Mouse (Mus musculus) erythroid progenitor cell, adult 5-6 weeks (primary cell): ENCODE measurements around the gene Scube2. TPM values are rescaled to one million over a fixed set of nuclear protein-coding genes. Genes with fewer than 3 reads are reported as not detected.

Experiments used
- ATAC-seq: replicated peaks from 2 replicates; pipeline ENCODE4 v1.8.0; 2016; ENCODE audit warnings: moderate number of reproducible peaks, mild to moderate bottlenecking, moderate TSS enrichment, inconsistent platforms; ENCODE audit not compliant: poor library complexity, low FRiP score, severe bottlenecking
- total RNA-seq, 2 experiments: library from RNA; stranded (forward) in 1 of 2; stranded (reverse) in 1 of 2; fragments of 150-400 nt in 1 of 2; fragments of 186-747, 209-891 nt in 1 of 2; gene quantifications; 2 replicates each; pipeline versions ENCODE4 v1.2.3 to v1.2.4; 2015 to 2017; ENCODE audit warnings: low replicate concordance in 2 of 2

Scube2 gene
- total RNA-seq, 2 experiments from 2014 or later = not detected

DNA sequence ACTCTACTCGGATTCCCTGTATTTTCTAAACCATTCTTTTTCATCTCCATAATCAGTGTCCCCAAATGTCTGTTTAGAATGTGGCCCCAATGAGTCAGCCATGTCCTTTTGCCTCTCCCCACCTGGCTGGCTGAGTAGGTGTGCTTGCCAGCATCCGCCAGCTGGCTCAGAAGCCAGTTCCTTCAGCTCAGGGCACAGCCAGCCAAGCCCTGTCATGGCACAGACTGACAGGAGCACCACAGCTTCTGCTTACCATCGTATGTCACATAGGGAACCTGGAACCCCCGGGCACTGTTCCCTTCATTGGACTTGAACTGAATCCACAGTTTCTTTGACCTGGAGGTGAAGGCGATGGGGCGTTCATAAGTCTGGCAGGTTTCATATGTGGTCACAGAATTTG is 61.1 kb downstream of the Scube2 start:
- no peak for ATAC-seq

DNA sequence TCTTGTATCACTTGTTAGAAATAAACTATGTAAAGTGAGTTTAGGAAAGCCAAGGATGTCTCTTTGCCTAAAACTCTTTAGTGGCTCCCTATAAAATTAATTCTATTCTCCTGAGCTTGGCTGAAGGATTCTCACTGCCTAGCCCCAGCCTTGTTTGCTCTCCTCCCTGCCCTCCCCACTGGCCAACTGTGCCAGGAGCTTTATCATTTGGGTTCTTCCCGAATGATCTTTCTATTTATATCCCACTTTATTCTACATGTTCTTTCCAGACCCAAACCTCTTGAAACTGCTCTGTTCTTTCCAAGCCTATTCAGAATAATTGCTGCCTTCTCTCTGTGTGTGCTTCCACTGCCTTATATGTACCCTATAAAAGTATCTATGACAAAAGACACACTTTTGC is 62.0 kb downstream of the Scube2 start:
- ATAC-seq = no peak

DNA sequence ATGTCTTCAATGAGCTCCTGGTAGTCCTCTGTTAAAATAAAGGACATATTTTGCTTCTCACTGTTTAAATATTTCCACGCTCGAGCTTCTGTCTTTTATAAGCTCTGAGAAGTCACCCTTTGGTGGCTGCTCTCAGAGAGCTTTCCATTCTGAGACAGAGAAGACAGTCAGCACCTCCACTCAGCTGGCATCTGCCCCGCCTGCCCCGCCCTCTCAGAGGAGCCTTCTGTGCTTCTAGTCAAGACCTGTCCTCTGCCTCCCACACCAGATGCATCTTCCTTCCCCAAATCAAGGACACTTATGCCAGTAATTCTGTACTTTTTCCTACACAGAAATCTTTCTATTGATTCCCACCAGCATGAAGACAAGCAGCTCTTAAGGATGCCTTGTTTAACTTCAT is 64.9 kb downstream of the Scube2 start:
- peak; percentile 75 for ATAC-seq

DNA sequence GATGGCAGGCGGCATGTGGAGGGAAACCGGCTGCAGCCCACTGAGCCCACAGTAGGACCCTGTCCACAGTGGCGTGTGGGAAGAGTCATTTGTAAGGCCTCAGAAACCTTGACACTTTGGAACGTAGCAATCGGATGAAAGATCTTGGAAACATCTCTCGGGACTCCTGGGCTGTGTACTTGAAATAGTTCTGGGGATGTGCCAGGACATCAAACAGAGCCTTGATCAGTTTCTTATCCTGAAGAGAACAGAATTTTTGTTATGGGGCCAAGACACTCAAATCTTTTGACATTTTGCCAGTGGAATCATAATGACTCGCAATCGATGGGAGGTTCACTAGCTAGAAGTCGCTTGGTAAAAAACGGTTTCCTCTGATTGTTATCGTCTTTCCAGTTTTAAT is 66.3 kb downstream of the Scube2 start:
- ATAC-seq = no peak

DNA sequence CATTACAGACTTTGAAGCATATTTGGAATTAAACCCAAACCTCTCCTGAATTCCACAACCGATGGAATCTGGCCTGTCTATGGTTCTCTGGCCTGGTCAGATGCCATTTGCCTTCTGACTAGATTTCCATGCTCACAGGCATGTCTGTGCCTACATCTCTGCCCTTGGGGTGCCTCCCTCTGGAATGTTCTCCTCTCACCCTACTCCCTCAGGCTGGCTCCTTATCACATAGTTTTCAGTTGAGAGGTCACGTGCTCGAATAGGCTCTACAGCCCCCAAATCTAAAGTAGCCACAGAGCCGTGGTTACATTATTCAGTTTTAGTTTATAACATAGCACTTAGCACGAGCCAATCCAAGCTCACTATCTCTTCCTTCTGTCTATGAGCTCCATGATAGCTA is 69.9 kb downstream of the Scube2 start:
- ATAC-seq = 0 out of 2 replicates have a peak, but pooled peaks have one; percentile 20

DNA sequence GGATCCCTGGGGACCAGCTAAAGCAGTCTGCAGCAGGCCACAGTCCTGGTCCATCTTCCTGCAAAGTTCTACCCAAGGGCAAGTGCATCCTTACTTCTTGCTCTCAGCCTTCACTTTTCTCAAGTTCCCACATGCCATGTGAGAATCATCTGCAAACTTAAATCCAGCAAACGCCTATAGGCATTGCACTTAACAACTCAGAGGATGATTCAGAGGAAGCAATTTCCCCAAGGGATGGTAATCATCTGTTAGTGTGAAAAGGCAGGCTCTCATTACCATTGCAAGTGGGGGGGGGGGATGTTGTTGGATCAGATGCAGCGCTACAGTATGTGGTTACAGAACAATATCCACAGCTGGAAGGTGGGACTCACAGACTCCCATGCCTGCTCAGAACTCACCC is 70.9 kb downstream of the Scube2 start:
- ATAC-seq = no peak

DNA sequence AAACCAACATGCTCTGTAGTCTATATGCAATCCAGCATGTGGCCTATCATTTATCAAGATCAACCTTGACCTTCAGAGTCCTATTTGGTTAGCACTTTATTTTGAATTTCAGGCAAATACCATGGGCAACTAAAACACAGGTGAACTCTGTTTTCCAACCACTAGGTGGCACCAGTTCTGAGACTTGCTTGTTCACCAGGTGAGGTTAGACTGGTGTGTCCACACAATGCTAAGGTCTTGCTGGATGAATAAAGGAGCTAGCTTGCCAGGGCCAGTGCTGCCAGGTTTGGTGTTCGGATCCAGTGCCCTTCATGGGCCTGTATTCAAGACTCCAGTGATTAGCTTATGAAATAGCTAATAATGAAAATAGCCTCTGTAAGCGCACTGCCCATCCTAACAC is 72.7 kb downstream of the Scube2 start:
- peak; percentile 82 for ATAC-seq

DNA sequence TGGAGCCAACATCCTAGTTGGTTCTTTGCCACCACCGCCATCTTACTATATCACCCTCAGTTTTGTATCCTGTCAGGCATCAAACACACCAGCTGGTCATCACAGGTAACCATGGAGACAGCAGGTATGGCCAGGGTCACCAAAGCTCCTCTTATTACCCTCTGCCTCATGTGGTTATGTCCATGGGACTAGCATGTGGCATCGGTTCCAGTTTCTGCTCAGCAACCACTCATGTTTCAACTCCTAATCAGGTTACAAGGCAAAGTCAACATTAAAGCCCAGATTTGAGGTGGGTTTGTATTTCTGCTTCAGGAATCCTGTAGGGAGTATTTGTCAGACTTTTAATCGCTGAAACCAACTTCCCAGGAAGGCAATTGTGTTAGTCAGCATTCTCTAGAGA is 74.7 kb downstream of the Scube2 start:
- no peak for ATAC-seq

DNA sequence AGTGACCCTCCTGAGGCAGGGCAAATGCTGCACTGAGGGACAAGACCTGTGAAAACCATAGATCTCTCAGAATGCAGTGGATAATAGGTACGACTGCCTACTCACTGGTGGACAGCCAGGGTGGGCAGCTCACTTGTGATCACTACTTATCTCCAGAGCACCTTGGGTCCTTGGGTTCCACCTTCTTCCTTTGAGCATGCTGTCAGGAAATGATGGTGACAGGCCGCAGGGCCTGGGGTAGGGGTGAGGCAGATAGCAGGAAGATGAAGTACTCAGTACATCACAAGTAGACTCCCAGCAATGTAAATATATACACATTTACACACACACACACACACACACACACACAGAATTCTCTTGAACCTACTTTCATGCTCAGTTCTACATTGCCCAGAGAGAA is 77.6 kb downstream of the Scube2 start:
- no peak for ATAC-seq

DNA sequence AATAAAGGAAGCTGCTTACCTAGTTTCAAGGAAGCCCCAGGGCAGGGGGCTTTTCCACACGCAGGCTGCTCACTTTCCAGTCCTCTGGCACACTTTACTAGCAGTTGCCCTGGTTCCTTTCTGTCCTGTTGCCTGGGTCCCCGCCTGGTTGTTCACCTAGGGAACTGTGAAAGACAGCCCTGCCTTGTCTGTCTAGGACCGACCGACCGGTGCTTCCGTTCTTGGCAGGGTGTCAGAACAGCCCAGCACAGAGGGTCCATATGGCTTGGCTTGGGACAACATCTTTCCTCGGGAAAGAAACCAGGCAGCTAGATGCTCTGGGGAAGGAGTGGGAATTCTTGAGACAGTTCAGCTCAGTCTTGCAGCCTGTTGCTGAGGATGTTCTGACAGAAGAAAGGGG is 82.2 kb downstream of the Scube2 start:
- ATAC-seq = no peak

DNA sequence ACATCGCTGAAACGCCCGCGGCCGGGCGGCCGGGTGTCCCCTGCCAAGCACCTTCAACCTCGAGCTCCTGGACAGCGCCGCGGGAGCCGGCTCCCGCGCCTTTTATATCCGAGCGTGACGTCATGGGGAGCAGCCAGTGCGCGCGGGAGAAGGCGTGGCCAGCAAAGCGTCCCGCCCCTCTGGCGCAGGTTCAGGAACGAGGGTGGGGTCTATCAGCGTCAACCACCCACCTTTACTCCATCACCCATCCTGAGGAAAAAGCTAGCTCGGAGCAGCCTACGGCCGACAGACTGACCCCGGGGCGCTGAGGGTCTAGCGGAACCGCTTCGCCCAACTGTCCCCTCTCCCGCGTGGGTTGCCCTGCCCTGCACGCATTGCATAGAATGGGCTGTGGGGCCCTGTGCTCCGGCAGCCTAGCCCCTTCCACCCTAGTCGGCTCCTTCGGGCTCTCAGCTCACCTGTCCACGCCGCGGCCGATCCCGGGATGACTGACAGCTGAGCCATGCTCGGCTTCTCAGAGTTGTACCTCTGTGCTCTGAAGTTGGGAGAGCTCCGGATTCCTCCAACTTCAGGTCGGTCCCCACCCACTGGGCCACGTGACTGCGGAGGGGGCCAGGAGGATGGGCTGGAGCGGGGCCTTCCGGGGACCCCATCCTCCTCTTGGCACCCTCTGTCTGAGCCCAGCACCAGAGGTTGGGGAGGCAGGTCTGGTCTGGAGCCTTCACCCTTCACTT is 83.8 kb downstream of the Scube2 start, which contains the start of gene Nrip3:
Gene Nrip3 (minus strand): TSS at position 556 of the 734 bp plus-strand sequence.
- ATAC-seq = peak; percentile 88

DNA sequence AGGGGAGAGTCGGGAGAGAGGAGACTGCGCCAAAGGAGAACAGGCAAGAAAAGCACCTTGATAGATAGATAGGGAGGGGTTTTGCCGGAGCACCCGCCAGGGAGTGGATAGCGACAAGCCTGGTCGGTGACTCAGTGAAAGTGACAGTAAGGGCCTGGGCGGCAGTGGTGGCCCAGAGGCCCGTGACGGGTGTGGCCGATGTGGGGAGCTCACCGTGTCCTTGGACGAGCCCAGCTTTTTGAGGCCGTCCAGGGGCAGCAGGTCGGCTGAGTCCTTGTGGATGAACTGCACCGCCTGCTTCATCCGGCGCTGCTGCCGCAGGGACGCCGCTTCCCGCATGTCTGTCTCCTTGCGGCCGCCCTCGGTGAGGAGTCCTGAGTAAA is 84.4 kb downstream of the Scube2 start:
- ATAC-seq = peak; percentile 89

DNA sequence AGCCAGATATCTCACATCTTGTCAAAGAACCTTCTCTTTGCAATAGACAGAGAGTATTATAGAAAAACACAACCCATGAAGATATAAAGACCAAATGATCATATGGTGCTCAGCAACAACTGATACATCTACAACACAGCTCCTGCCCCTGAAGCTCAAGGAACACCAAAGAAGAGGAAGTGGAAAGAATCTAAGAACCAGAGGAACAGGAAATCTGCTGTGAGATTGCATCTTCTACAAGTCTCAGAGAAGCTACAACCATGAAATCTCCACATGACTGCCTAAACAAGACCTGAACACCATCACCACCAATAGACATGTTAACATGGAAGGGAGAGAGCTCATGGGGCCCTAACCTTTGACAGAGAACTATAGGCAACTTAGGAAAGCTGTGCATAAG is 93.2 kb downstream of the Scube2 start:
- no peak for ATAC-seq

DNA sequence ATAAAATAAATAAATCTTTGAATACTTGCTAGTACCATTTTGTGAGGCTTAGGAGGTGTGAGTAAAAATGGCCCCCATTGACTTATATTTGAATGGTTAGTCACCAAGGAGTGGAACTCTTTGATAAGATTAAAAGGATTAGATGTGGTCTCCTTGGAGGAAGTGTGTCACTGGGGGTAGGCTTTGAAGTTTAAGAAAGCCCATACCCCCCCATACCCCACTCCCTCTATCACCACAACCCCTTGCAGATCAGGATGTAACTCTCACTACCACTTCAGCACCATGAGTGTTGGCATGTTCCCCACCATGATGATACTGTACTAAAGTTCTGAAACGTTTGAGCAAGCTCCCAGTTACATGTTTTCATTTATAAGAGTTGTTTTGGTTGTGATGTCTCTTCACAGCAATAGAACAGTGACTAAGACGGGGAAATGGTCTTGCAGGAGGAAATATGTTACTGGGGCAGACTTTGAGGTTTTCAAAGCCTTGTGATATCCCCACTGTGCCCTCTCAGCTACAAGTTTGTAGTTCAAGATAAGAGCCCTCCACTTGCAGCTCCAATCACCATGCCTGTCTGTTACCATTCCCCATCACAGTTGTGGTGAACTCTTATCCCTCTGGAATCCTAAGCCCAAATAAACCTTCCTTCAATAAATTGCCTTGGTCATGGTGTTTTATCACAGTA is 96.6 kb downstream of the Scube2 start:
- ATAC-seq = 0 out of 2 replicates have a peak, but pooled peaks have one; percentile 26

DNA sequence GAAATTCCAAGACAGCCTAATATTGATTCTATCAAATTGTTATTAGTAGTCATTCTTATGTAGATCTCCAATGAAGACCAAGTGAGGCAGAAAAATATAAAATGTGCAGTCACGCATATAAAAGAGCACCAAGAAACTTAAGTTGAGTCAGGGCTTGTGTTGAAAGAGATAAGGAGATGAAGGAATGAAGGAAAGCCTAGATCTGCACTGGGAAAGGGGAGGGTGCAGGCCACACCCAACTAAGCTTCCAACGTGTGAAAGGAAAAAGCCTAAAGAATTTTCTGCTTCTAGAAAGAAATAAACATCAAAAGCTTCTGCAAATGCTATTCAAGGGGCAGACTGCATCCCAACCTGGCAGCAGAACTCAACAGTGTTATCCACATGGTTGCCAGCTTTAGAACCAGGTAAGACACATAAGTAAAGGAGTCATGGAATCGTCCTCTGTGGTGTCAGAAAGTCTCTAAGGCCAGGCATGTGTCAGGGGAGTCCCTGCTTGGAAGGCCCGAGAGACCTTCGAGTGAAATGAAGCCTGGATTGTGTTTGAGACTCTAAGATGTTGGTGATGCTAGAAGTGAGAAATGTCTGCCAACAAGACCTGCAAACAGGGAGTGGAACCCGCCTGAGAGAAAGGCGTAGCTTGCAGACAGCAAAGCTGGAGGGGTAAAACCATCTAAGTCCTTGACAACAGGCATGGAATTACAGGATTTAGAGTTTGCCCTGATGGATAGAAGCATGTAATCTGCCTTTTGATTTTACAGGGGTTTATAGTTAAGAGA is 97.7 kb downstream of the Scube2 start:
- ATAC-seq = peak; percentile 95

DNA sequence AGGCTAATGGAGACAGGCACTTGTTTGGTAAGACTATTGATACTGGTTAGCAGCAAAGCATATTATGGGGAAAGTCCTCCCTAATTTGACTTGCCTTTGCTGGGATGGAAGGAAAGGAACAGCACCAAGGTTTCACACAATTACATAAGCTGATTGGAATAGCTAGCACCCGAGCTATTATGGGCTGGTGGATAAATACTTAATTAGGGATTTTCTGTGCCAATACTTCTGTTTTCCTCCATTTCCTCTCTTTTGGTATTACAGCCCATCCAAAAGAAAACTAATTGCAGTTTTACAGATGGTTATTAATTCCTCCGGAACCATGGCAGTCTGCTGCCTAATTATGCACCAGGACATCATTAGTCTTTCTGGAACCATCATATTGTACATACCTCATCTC is 101.5 kb downstream of the Scube2 start:
- ATAC-seq = no peak

DNA sequence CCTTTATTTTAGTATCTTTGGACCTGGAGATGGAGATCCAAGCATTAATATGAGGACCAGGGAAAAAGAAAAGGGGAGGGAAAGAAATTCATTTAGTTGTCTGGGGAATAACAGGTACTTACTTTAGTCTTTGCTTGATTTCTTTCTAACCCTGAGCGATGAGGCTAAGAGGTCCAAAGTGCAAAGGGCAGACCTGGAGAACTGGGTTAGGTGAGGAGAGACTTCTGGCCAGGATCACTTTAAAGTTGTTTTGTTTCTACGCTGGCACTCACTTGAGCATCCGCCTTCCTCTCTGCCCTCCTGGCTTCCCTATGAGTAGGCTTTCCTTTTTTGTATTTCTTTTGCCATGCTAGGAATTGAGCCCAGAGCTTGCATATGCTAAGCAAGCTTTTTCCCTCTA is 109.2 kb downstream of the Scube2 start:
- ATAC-seq = no peak

DNA sequence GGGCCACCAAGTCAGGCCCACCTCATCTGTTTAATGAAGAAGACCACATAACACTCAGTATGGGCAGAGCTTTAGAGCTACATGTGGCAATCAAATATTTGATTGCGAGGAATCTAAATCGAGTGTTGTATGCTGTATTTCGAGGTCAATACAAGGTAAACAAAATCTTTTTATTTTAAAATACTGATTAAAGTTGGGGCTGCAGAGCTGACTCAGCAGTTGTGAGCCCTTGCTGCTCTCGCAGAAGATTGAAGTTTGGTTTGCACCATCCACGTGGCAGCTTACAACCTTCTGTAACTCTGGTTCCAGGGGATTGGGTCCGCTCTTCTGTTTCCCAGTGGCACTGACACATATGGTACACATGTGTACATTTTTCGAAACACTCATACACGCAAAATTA is 111.4 kb downstream of the Scube2 start:
- no peak for ATAC-seq

DNA sequence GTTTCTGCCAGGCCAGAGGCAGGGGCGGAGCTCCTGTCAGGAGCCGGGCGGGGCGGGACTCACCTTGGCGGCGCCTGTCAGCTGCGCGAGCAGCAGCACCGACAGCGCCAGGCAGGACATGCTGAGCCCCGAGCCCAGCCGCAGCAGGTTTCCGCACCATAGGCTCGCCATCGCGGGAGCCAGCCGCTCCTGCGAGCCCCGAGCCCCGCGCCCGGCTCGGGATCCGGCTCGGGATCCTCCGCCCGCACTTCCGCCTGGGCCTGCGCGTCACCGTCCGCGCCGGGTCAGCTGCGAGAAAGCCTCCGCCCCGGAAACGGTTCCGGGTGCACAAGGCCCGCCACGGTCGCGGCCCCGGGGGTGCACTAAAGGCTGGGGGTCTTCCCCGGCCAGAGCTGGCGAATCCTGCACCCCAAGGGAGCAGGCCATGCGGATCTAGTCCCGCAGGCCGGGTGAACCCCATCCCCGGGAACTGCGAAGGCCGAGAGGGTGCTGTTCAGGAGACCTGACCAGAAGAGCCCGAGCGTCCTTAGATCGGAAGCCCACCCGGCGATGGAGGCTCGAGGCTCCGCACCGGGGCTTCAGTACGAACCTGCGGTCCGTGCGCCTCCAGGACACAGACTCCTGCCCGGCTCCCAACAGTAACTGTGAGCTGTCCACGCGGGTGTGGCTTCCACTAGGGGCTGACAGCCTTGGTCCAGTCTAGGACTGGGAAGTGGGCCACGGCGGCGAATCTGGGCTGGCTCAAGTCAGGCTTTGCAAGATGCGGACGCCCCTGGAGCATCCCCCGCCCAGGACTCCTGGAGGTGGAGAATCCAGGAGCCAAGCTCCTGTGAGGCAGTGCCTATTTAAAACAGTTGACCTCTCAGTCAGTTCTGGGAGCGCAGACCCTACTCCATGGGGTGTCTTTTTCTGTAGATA is 113.2 kb downstream of the Scube2 start, which contains the start of gene Tmem9b:
Gene Tmem9b (minus strand): TSS at position 868 of the 918 bp plus-strand sequence.
- ATAC-seq = peak; percentile 87
